ENCODE assay signal across 35 mouse cellular contexts in genomic region chr1:161769329-161769728, GRCm38 (mm10). TPM values are rescaled to one million over a fixed set of nuclear protein-coding genes. Genes with fewer than 3 reads are reported as not detected.
"Had no signal": no experiment of that assay in that cellular context is flagged by ENCODE, and none has a peak within 500 bp of the region (broad histone marks: within the 10 kb centered on the region; RNA-seq: fewer than 3 reads in every experiment).

No protein-coding gene starts in this region.

- H3K27me3 ChIP-seq: embryonic facial prominence, embryonic 12.5 days; embryonic facial prominence, embryonic 13.5 days; embryonic facial prominence, embryonic 15.5 days; forebrain, embryonic 12.5 days; forebrain, embryonic 13.5 days; forebrain, embryonic 15.5 days had no signal

- DNase-seq: cerebellum, adult 9-10 months; cerebellum, adult 9-11 months; cerebellum, postnatal 10 days; cerebellum, postnatal 14 days; cerebellum, postnatal 25 days; cerebellum, postnatal 36 days; embryo, embryonic 11 days; forebrain, postnatal 0 days; gastrocnemius, adult 2 months; gastrocnemius, postnatal 10 days; gastrocnemius, postnatal 14 days; gastrocnemius, postnatal 25 days; gastrocnemius, postnatal 36 days; heart, adult 11 months; heart, adult 18-20 months; heart, adult 2 months had no signal

- H3K4me1 ChIP-seq: embryonic facial prominence, embryonic 10.5 days; embryonic facial prominence, embryonic 12.5 days; embryonic facial prominence, embryonic 13.5 days; embryonic facial prominence, embryonic 15.5 days; forebrain, embryonic 10.5 days; forebrain, embryonic 12.5 days; forebrain, embryonic 13.5 days; forebrain, embryonic 15.5 days had no signal

- H3K4me2 ChIP-seq: embryonic facial prominence, embryonic 12.5 days; embryonic facial prominence, embryonic 13.5 days; embryonic facial prominence, embryonic 15.5 days; forebrain, embryonic 12.5 days; forebrain, embryonic 13.5 days; forebrain, embryonic 15.5 days had no signal

- ATAC-seq: forebrain, embryonic 13.5 days; forebrain, embryonic 14.5 days; forebrain, embryonic 15.5 days; forebrain, embryonic 16.5 days; forebrain, postnatal 0 days had no signal

- H3K4me3 ChIP-seq: embryonic facial prominence, embryonic 10.5 days; embryonic facial prominence, embryonic 12.5 days; embryonic facial prominence, embryonic 13.5 days; embryonic facial prominence, embryonic 15.5 days; erythroblast, embryonic 14.5 days; forebrain, embryonic 10.5 days; forebrain, embryonic 12.5 days; forebrain, embryonic 13.5 days; forebrain, embryonic 15.5 days; gastrocnemius, adult 2 months; heart, adult 2 months had no signal

- H3K9ac ChIP-seq: embryonic facial prominence, embryonic 12.5 days; embryonic facial prominence, embryonic 13.5 days; embryonic facial prominence, embryonic 15.5 days; forebrain, embryonic 12.5 days; forebrain, embryonic 13.5 days; forebrain, embryonic 15.5 days; forebrain, postnatal 0 days had no signal

- H3K9me3 ChIP-seq: embryonic facial prominence, embryonic 10.5 days; embryonic facial prominence, embryonic 12.5 days; embryonic facial prominence, embryonic 13.5 days; embryonic facial prominence, embryonic 15.5 days; forebrain, embryonic 10.5 days; forebrain, embryonic 12.5 days; forebrain, embryonic 13.5 days; forebrain, embryonic 15.5 days had no signal

- H3K27ac ChIP-seq: embryonic facial prominence, embryonic 10.5 days; embryonic facial prominence, embryonic 12.5 days; embryonic facial prominence, embryonic 13.5 days; embryonic facial prominence, embryonic 15.5 days; forebrain, embryonic 10.5 days; forebrain, embryonic 12.5 days; forebrain, embryonic 13.5 days; forebrain, embryonic 15.5 days; gastrocnemius, adult 2 months; heart, adult 2 months had no signal

- H3K36me3 ChIP-seq: embryonic facial prominence, embryonic 10.5 days; embryonic facial prominence, embryonic 12.5 days; embryonic facial prominence, embryonic 13.5 days; embryonic facial prominence, embryonic 15.5 days; forebrain, embryonic 10.5 days; forebrain, embryonic 12.5 days; forebrain, embryonic 15.5 days had no signal

RNA-seq across cellular contexts. Expression of gene Fasl, which starts 19.0 kb away (rescaled TPM):
- total RNA-seq: common myeloid progenitor, adult 5-6 weeks; gastrocnemius, adult 18-20 months; gastrocnemius, adult 2 months; gastrocnemius, adult 8-10 months; gastrocnemius, postnatal 10 days; gastrocnemius, postnatal 14 days; gastrocnemius, postnatal 25 days; gastrocnemius, postnatal 36 days; gastrocnemius, postnatal 4 days; granulocyte monocyte progenitor cell, adult 5-6 weeks; heart, adult 2 months; heart, adult 8-10 months had no signal
- polyA plus RNA-seq: embryonic facial prominence, embryonic 10.5 days; embryonic facial prominence, embryonic 11.5 days; embryonic facial prominence, embryonic 12.5 days; embryonic facial prominence, embryonic 13.5 days; embryonic facial prominence, embryonic 14.5 days; embryonic facial prominence, embryonic 15.5 days; erythroblast, embryonic 14.5 days; forebrain, embryonic 10.5 days; forebrain, embryonic 12.5 days; forebrain, embryonic 13.5 days; forebrain, postnatal 0 days had no signal
